Mouse (Mus musculus) left cerebral cortex, adult 9 months (tissue): ENCODE measurements around the gene Mtch1.
"Not testable (repeated sequence)": the region's sequence is repeated elsewhere in the genome, so short reads cannot be mapped to it uniquely, and the experiment has no call there.

ENCODE experiments used
- DNase-seq, 2 experiments: peaks; one replicate each; pipeline ENCODE4 v3.0.0; 2022; ENCODE audit warnings: low spot score in 2 of 2

Gene Mtch1

GRCm38 (mm10) chr17:29361982-29362691 is 14.4 kb upstream of the Mtch1 start:
- no peak for DNase-seq

- DNase-seq = no peak
These were observed 13.1 kb upstream of the Mtch1 start, which contains the start of gene Fgd2 for GRCm38 (mm10) chr17:29360761-29361221. Fgd2 (plus strand) TSS chr17:29360914.

DNA sequence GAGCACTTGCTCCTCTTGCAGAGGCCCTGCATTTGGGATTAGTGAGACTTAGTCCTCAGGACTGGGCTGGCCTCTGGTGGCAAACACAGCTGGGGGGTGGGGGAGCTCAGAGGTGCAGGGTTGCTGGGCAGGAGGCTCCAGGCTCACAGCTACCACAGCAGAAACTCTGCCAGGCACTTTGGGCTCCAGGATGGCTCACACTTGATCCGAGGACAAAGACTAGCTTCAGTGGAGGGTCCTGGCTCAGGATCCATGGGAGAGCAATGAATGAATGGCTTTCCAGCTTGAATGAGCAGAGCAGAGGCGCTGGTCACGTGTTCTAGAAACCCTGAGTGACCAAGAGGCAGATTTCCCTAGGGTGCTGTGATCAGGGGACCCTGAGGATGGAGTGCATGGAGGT is 11.2 kb upstream of the Mtch1 start:
- no peak for DNase-seq

GRCm38 (mm10) chr17:29356882-29357281 is 9.1 kb upstream of the Mtch1 start:
- no peak for DNase-seq

DNA sequence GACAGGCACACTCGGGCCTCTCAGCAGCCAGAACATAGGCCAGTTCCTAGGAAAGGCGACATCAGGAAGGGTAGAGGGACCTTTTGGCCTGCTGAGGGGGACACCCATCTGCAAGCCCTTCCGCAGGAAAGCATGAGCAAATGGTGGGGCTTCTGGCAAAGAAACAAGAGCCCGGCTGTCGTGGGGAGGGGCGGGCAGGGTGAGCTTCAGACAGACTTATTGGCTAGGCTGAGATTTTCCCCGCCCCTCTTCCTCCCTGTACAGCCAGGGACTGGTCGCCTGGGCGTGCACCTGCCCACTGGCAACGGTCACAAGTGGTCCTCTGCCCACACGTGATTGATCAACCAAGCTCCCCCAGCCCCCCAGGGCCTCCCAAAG is 8.7 kb upstream of the Mtch1 start:
- DNase-seq = no peak

DNA sequence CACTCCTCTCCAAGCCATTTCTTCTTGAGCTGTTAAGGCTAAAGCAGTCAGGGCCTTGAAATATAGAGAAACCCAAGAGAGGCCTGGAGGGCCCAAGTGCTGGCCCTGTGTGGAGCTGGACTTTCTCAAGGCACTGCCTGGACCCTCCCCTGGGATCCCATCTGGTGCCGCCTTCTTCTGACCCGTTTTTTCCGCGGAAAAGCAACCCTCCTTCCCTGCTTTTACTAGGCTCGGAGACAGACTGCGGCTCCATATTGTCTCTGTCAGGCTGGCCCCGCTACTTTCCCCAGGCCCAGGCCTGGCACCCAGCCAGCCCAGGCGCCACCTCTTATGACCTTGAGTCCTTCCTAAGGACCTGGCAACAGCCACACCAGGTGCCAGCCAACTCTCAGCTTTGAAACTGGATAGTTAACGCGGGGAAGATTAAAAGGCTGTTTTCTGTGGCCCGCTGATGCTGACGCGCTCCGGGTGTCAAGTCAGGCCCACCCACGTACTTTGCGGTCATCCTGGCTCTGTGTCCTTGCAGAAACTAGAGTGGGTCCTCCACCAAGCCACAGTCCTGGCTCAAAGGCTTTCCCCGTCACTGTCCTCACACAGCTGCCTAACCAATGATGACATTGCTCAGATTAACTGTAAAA is 8.2 kb upstream of the Mtch1 start:
- no peak for DNase-seq

GRCm38 (mm10) chr17:29355461-29355840 is 7.7 kb upstream of the Mtch1 start:
- DNase-seq = no peak

GRCm38 (mm10) chr17:29351056-29351455 is 3.3 kb upstream of the Mtch1 start:
- DNase-seq = not testable (repeated sequence)

DNA sequence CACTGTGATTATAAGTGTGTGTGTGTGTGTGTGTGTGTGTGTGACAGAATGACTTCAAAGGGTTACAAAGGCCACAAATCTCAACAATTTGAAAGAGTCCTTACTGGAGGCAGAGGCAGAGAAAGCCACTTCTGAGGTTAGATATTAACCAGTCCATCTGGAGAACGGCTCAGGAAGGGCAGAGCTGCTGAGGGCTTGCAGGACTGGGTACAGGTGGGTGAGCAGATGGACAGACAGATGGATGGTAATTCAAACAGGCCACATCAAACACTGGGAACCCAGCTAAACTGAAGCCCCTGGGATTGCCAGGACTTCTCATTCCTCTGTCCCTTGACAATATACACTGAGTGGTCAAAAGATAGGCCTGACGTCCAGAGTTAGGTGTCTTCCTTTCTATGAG is 1.3 kb upstream of the Mtch1 start:
- no peak for DNase-seq

- no peak for DNase-seq
These were observed 549 bp downstream of the Mtch1 start for GRCm38 (mm10) chr17:29347126-29347644.

- peak in 1 of 2 experiments; percentile 73 for DNase-seq
These were observed 1.1 kb downstream of the Mtch1 start for GRCm38 (mm10) chr17:29346496-29347125.

DNA sequence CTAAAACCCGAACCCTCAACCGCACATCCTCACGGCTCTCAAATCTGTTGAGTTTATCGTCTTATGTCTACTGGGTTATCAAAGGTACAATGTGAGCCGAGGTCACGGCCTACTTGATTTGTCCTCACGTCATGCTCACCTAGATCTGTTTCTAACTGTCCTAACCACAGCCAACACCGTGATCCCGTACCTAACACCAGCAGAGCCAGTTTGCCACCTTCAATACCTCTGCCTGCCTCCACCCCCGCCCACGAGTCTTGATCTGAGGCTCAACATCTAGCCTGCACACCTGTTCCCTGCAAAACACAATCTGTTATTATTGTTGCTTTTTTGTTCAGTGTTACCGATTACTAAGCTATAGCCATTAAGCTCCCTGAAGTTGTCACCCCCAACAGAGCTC is 2.5 kb downstream of the Mtch1 start:
- DNase-seq = no peak

GRCm38 (mm10) chr17:29343241-29343640 is 4.5 kb downstream of the Mtch1 start:
- DNase-seq = no peak

DNA sequence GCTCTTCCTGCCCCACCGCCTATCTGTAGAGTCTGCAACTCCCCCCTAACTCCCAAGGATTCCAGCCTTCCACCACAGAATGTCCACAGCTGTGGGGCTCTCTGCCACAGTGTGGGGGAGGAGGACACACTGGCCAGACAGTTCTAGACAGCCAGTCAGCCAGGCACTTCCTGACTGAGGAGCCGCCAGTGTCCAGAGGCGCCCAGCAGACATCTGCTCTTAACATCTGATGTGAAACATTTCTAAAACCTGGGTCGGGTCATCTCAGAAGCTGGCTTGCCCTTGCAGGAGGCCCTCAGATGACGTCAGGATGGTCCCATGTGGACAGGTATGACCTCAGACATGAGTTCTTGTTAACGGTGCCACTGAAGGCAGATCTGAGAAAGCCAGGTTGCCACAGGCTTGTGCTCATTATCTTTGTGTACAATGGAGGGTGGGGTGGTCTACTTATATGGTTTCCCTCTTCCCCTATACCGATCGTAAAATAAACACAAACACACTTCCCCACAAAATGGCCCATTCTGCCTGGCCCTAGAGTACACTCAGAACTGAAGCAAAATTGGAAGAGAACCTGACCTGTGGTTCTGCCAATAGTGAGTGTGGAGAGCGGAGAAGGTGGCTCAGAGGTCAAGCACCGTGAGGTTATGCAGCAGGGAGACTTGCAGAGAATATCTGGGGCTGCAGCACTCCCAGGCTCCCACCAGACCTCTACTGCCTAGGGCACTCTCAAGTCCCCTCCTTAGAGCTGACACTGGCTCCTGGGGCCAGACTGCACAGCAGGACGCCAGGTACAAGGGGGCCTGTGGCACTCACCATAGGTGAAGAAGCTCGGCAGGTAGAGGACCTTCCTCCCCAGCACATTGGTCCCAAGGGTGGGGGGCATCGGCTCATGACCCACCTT is 5.5 kb downstream of the Mtch1 start:
- no peak for DNase-seq

DNA sequence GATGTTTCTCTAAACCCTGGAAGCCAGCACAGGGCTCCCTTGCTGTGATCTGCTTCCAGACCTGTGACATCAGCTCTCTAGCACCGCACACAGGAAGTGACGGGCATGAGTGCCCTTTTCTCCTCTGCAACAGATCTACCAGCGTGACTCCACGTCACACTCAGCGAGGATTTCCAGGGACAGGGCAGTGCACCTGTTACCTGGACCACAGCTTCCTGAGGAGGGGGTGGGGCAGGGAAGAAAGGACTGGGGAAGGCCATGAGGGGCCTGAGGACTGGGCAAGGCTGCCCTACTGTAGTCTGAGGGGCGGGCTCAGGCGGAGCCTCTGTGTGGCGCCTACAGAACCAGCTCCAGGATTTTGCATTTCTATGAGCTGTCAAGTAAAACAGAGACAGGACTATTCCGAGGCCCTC is 6.1 kb downstream of the Mtch1 start:
- no peak for DNase-seq

DNA sequence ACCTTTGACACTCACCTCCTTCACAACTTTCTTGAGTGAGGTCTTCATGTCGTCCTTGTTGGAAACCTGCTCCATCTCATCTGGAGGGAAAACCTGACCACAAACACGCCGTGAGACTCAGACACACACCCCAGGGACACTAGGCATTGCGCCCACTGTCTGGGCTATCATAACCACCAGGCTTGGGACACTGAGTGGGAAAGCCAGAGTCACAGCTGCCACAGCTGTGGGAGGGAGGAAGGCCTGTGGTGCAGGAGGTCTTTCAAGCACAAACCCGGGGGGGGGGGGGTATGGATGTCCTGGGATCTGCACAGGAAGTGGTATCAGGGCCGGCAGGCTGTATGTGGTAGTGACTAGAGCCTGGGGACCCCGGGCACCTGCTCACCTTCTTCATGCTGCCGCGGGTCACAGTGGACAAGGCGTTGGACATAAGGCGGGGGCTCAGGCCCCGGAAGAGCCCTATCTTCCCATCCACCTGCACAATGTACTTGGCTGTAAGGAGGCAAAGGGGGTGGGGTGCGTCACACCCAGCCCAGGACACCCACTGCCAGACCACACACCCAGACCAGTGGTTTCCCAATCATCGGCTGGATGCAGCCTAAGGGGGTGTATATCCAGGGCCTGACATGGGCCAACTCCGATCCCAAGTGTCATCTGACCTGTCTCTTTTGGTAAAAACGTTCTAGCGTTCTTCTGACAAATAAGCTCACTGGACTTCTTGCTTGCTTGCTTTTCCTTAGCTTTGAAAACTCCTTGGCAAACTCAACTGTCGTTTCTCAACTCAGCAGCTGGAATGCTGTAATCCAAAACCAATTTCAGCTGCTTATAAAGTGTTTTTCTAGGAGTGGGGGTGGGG is 7.1 kb downstream of the Mtch1 start:
- DNase-seq = no peak

DNA sequence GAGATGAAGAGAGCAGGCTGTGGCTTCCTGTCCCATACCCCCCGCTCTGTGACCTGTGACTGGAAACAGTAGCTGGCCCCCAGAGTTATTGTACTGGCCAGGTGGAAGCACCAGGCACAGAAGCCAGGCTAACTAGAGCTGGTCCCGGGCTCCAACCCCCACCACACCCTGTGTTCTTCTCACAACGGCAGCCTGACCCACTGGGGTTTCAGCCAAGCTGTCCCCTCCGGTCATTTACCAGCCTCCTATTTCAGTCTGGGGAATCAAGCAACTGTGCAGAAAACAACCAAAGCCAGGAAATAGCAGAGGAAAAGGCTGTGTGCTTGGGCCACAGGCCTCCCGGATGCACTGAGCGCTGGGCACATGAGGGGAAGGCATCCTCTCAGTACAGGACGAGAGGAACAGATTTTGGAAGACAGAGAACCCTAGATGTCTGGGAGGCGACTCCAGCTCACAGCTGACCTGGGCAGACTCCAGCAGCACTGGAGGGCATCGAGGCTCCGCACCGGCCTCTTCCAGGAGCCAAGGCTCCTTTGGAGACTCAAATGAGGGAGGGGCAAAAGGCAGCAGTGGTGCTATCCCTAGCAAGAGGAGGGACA is 8.5 kb downstream of the Mtch1 start:
- no peak for DNase-seq

DNA sequence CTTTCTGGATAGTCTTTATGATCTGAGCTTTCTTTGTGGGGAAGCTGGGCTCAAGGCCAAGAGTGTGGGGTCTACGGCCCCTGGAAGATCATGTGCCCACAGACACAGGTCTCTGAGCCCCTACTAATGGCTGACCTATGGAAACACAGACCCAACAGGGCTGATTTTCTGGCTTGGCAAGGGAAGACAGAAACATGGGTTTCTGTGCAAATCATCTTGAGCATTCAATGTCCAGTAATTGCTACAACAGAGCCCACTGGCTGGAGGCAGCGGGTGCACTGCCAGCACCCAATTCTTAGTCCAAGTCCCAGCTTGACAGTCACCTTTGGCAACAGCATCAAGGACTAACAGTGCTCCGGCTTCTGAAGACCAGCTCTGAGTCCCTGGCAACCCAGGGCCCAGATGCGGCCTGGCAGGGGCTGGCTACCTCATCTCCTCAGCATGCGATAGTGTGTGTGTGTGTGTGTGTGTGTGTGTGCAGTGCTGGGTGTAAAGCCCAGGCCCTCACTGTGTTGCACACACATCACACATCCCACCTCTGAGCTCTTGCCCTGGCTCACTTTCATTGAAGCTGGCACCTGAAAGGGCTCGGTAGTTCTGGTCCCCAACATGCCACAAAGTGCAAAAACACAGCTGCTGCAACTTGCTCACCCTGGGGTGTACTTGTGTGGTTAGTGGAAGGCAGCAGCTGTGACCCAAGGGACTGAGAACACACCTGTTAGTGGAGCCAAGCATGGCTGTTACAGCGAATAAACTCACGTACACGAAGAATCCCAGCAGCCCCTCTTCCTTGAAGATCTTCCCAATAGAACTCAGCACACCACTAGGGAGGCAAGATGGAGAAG is 9.5 kb downstream of the Mtch1 start:
- DNase-seq = no peak

DNA sequence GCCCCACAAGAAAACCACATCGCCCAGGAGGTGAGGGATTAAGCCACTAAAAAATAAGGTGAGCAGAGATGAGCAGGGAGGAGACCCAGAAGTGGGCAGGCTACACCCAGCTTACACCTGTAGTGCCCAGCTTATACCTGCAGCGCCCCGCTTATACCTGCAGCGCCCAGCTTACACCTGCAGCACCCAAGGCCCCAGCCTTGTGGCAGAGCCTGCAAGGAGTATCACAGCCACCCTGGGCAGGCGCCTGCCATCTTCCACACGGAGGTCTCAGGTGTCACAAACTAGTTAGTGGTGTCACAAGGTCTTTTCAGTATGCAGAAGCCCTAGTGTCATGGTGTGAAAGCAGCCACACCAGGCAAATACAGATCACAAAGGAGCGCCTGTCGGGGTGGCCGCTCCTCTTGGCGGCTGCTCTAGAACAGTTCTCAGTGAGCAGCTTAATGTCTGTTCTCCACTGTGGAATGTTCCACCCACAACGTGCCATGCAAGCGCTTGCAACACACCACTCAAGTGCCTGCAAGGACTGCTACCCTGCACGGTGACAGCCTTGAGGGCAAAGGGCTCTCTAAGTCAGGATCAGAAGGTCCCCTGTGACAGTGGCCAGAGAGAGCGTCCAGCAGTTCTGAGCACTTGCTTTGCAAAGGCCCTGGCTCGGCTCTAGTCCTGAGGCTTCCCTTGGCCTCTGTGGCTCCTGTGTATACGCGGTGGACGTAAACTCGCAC is 11.3 kb downstream of the Mtch1 start:
- DNase-seq = no peak
